Mouse (Mus musculus) monocyte, adult 2 months (primary cell): Measurements from ENCODE around the gene Nthl1.

ENCODE experiments used
- DNase-seq, 2 experiments: peaks; one replicate each; pipeline ENCODE4 v3.0.0; 2022; ENCODE audit warnings: low spot score in 2 of 2, low read depth in 1 of 2

The Nthl1 gene

GRCm38 (mm10) chr17:24625472-24625871 lies 7.0 kb upstream of the Nthl1 start:
- no peak for DNase-seq

- DNase-seq: peak in 1 of 2 experiments; percentile 63
Measured at GRCm38 (mm10) chr17:24628646-24629045, 3.8 kb upstream of the Nthl1 start.

GRCm38 (mm10) chr17:24630072-24630471 lies 2.4 kb upstream of the Nthl1 start:
- no peak for DNase-seq

- DNase-seq: no peak
Measured at GRCm38 (mm10) chr17:24632813-24633449, 451 bp downstream of the Nthl1 start.

- DNase-seq: no peak
Measured at GRCm38 (mm10) chr17:24633831-24634230, 1.4 kb downstream of the Nthl1 start.

GRCm38 (mm10) chr17:24635024-24635423 lies 2.5 kb downstream of the Nthl1 start:
- no peak for DNase-seq

- no peak for DNase-seq
Measured at GRCm38 (mm10) chr17:24635694-24636093, 3.2 kb downstream of the Nthl1 start.

GRCm38 (mm10) chr17:24636781-24637481 lies 4.5 kb downstream of the Nthl1 start:
- DNase-seq: no peak

GRCm38 (mm10) chr17:24638214-24638613 lies 5.7 kb downstream of the Nthl1 start:
- DNase-seq: no peak

GRCm38 (mm10) chr17:24638840-24639239 lies 6.4 kb downstream of the Nthl1 start:
- no peak for DNase-seq

GRCm38 (mm10) chr17:24639571-24639988 lies 7.1 kb downstream of the Nthl1 start:
- DNase-seq: no peak

- no peak for DNase-seq
Measured at GRCm38 (mm10) chr17:24640119-24640518, 7.6 kb downstream of the Nthl1 start.

GRCm38 (mm10) chr17:24640581-24640980 lies 8.1 kb downstream of the Nthl1 start:
- no peak for DNase-seq

GRCm38 (mm10) chr17:24641944-24642343 lies 9.5 kb downstream of the Nthl1 start:
- no peak for DNase-seq

GRCm38 (mm10) chr17:24642791-24643343 lies 10.4 kb downstream of the Nthl1 start:
- no peak for DNase-seq

- DNase-seq: no peak
Measured at GRCm38 (mm10) chr17:24644030-24644715, 11.7 kb downstream of the Nthl1 start.

GRCm38 (mm10) chr17:24644875-24645721 lies 12.6 kb downstream of the Nthl1 start:
- no peak for DNase-seq

GRCm38 (mm10) chr17:24645916-24646315 lies 13.4 kb downstream of the Nthl1 start:
- DNase-seq: no peak

GRCm38 (mm10) chr17:24646381-24646780 lies 13.9 kb downstream of the Nthl1 start:
- DNase-seq: no peak

- no peak for DNase-seq
Measured at GRCm38 (mm10) chr17:24647493-24647892, 15.0 kb downstream of the Nthl1 start.
